Mouse (Mus musculus): ENCODE data around the gene Zfp846. TPM values are rescaled to one million over a fixed set of nuclear protein-coding genes. Genes with fewer than 3 reads are reported as not detected.
"Not testable (repeated sequence)": the region's sequence is repeated elsewhere in the genome, so short reads cannot be mapped to it uniquely, and the experiment has no call there.

Zfp846 gene
- total RNA-seq (2014; fragmentation: Nextera tagmentation) (7.8 and 10.1 TPM in 2 replicates), total RNA-seq (2017) (6.6 and 8.8 TPM in 2 replicates)

GRCm38 (mm10) chr9:20581175-20581634, at the start of gene Zfp846:
Zfp846 (plus strand) TSS chr9:20581291.
- peak; percentile 98 for ATAC-seq (replicated peaks; ENCODE audit: low FRiP score, low TSS enrichment, poor library complexity, severe bottlenecking)

- no peak for ATAC-seq (replicated peaks; ENCODE audit: low FRiP score, low TSS enrichment, poor library complexity, severe bottlenecking)
Observed at GRCm38 (mm10) chr9:20534326-20534926, 46.7 kb upstream of the Zfp846 start.

GRCm38 (mm10) chr9:20536598-20536997, 44.5 kb upstream of the Zfp846 start:
- ATAC-seq (replicated peaks; ENCODE audit: low FRiP score, low TSS enrichment, poor library complexity, severe bottlenecking), result no peak

GRCm38 (mm10) chr9:20543496-20543895, 37.6 kb upstream of the Zfp846 start:
- no peak for ATAC-seq (replicated peaks; ENCODE audit: low FRiP score, low TSS enrichment, poor library complexity, severe bottlenecking)

GRCm38 (mm10) chr9:20544070-20544821, 36.8 kb upstream of the Zfp846 start:
- ATAC-seq (replicated peaks; ENCODE audit: low FRiP score, low TSS enrichment, poor library complexity, severe bottlenecking), result peak; percentile 95

- ATAC-seq (replicated peaks; ENCODE audit: low FRiP score, low TSS enrichment, poor library complexity, severe bottlenecking), result peak; percentile 74
Observed at GRCm38 (mm10) chr9:20545151-20545550, 35.9 kb upstream of the Zfp846 start.

GRCm38 (mm10) chr9:20551781-20552275, 29.3 kb upstream of the Zfp846 start:
- ATAC-seq (replicated peaks; ENCODE audit: low FRiP score, low TSS enrichment, poor library complexity, severe bottlenecking), result no peak

- no peak for ATAC-seq (replicated peaks; ENCODE audit: low FRiP score, low TSS enrichment, poor library complexity, severe bottlenecking)
Observed at GRCm38 (mm10) chr9:20552698-20553097, 28.4 kb upstream of the Zfp846 start.

- no peak for ATAC-seq (replicated peaks; ENCODE audit: low FRiP score, low TSS enrichment, poor library complexity, severe bottlenecking)
Observed at GRCm38 (mm10) chr9:20562177-20562576, 18.9 kb upstream of the Zfp846 start.

GRCm38 (mm10) chr9:20565326-20566030, 15.6 kb upstream of the Zfp846 start:
- ATAC-seq (replicated peaks; ENCODE audit: low FRiP score, low TSS enrichment, poor library complexity, severe bottlenecking), result not testable (repeated sequence)

- ATAC-seq (replicated peaks; ENCODE audit: low FRiP score, low TSS enrichment, poor library complexity, severe bottlenecking), result no peak
Observed at GRCm38 (mm10) chr9:20571060-20571459, 10.0 kb upstream of the Zfp846 start.

GRCm38 (mm10) chr9:20576591-20576990, 4.5 kb upstream of the Zfp846 start:
- no peak for ATAC-seq (replicated peaks; ENCODE audit: low FRiP score, low TSS enrichment, poor library complexity, severe bottlenecking)

- ATAC-seq (replicated peaks; ENCODE audit: low FRiP score, low TSS enrichment, poor library complexity, severe bottlenecking), result no peak
Observed at GRCm38 (mm10) chr9:20601270-20601669, 20.2 kb downstream of the Zfp846 start.

GRCm38 (mm10) chr9:20606269-20606668, 25.2 kb downstream of the Zfp846 start:
- no peak for ATAC-seq (replicated peaks; ENCODE audit: low FRiP score, low TSS enrichment, poor library complexity, severe bottlenecking)

- ATAC-seq (replicated peaks; ENCODE audit: low FRiP score, low TSS enrichment, poor library complexity, severe bottlenecking), result peak; percentile 97
Observed at GRCm38 (mm10) chr9:20607100-20607974, 26.2 kb downstream of the Zfp846 start.

GRCm38 (mm10) chr9:20609831-20610464, 28.9 kb downstream of the Zfp846 start:
- ATAC-seq (replicated peaks; ENCODE audit: low FRiP score, low TSS enrichment, poor library complexity, severe bottlenecking), result no peak

GRCm38 (mm10) chr9:20611976-20612375, 30.9 kb downstream of the Zfp846 start:
- no peak for ATAC-seq (replicated peaks; ENCODE audit: low FRiP score, low TSS enrichment, poor library complexity, severe bottlenecking)

GRCm38 (mm10) chr9:20616685-20617084, 35.6 kb downstream of the Zfp846 start:
- ATAC-seq (replicated peaks; ENCODE audit: low FRiP score, low TSS enrichment, poor library complexity, severe bottlenecking), result no peak

GRCm38 (mm10) chr9:20631332-20631731, 50.2 kb downstream of the Zfp846 start:
- no peak for ATAC-seq (replicated peaks; ENCODE audit: low FRiP score, low TSS enrichment, poor library complexity, severe bottlenecking)
